Mouse (Mus musculus) MEL (cell line): ENCODE data around the gene Sntg2.

Source experiments
- CTCF ChIP-seq, 3 experiments: IDR thresholded peaks in 2 of 3; conservative IDR thresholded peaks in 1 of 3; 2 replicates each; pipeline ENCODE4 v1.5.1; 2011 to 2012; ENCODE audit warnings: low read length in 3 of 3, low read depth in 2 of 3, mild to moderate bottlenecking in 2 of 3, improper control_type of control experiment in 1 of 3, inconsistent platforms in 1 of 3, mixed read lengths in 1 of 3, moderate library complexity in 1 of 3; ENCODE audit not compliant: control insufficient read depth in 1 of 3, insufficient read depth in 1 of 3, poor library complexity in 1 of 3, severe bottlenecking in 1 of 3
- EP300 ChIP-seq, 2 experiments: IDR thresholded peaks; 2 replicates each; pipeline ENCODE4 v1.6.1; 2011; ENCODE audit warnings: improper control_type of control experiment in 2 of 2, low read length in 2 of 2, low read depth in 1 of 2, mild to moderate bottlenecking in 1 of 2
- HCFC1 ChIP-seq: IDR thresholded peaks from 2 replicates; pipeline ENCODE4 v1.6.1; 2012; ENCODE audit warnings: low read depth, mild to moderate bottlenecking, inconsistent platforms, low read length, improper control_type of control experiment, moderate library complexity
- POLR2A ChIP-seq, 2 experiments: IDR thresholded peaks; 2 replicates each; pipeline ENCODE4 v1.6.1; 2011 to 2012; ENCODE audit warnings: low read length in 2 of 2, mild to moderate bottlenecking in 2 of 2, control low read depth in 1 of 2, improper control_type of control experiment in 1 of 2, low read depth in 1 of 2, moderate library complexity in 1 of 2; ENCODE audit not compliant: control insufficient read depth in 1 of 2, insufficient read depth in 1 of 2, poor library complexity in 1 of 2
- POLR2AphosphoS5 ChIP-seq: IDR thresholded peaks from 2 replicates; pipeline ENCODE4 v1.6.1; 2012; ENCODE audit warnings: low read depth, borderline replicate concordance, mild to moderate bottlenecking, inconsistent platforms, low read length, moderate library complexity, mixed read lengths
- SMC3 ChIP-seq: IDR thresholded peaks from 2 replicates; pipeline ENCODE4 v1.6.1; 2011; ENCODE audit warnings: low read depth, low read length, improper control_type of control experiment

GRCm38 (mm10) chr12:30369786-30370185 is 3.4 kb downstream of the Sntg2 start:
- TF ChIP-seq CTCF (IDR thresholded peaks at IDR 0.05 in 2 of 3, conservative IDR thresholded peaks at IDR 0.05 in 1 of 3; ENCODE audit: control insufficient read depth in 1 of 3, insufficient read depth in 1 of 3, low read depth in 2 of 3, low read length in 3 of 3, poor library complexity in 1 of 3, severe bottlenecking in 1 of 3) (peak; percentile 23 to 46 (median 27); a peak in 3 of 6 replicates), POLR2A (IDR thresholded peaks at IDR 0.05; ENCODE audit: control insufficient read depth in 1 of 2, insufficient read depth in 1 of 2, low read depth in 1 of 2, low read length in 2 of 2, poor library complexity in 1 of 2) (no peak), EP300 (IDR thresholded peaks at IDR 0.05; ENCODE audit: low read depth in 1 of 2, low read length in 2 of 2) (no peak), HCFC1 (no peak), SMC3 (peak; percentile 28; the same call in 1 of the 2 replicates), POLR2AphosphoS5 (no peak)
